Mouse (Mus musculus) heart, adult 8-10 months (tissue): Measurements from ENCODE around the gene G6pdx. TPM values are rescaled to one million over a fixed set of nuclear protein-coding genes. Genes with fewer than 3 reads are reported as not detected.

Source experiments
- DNase-seq: peaks from one replicate; pipeline ENCODE4 v3.0.0; 2022; ENCODE audit warnings: low spot score
- total RNA-seq, 4 experiments: library from RNA; stranded (reverse); gene quantifications; 2 replicates each; pipeline ENCODE4 v1.2.4; 2022

Gene G6pdx
- total RNA-seq = 1 to 10 TPM; 5.4 to 8.0 (median 5.8) TPM

DNA sequence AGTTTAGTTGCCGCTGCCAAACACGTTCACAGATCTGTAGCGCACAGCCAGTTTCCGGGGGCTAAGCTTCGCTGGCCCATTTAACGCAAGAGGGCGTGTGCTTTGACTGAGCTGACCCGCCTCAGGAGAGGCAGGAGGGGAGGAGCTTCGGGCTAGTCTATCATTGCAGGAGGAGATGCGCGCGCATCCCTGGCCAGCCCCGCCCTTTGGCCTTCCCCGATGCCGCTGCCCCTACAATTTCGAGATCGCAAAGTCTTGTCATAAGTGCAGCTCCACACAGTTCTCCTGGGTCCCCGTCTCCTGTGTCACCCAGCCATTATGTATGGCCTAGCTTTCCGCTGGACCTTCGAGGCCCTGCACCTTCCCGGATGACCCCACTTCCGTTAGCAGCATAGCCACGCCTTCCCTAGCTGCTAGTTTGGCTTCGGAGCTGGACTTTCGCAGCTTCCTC is at the start of gene G6pdx:
Gene G6pdx, minus strand, starts transcription at position 369 of the 451 bp plus-strand sequence.
- peak; percentile 86 for DNase-seq

- peak; percentile 4 for DNase-seq
Observed at GRCm38 (mm10) chrX:74452773-74453172, 23.8 kb upstream of the G6pdx start.

DNA sequence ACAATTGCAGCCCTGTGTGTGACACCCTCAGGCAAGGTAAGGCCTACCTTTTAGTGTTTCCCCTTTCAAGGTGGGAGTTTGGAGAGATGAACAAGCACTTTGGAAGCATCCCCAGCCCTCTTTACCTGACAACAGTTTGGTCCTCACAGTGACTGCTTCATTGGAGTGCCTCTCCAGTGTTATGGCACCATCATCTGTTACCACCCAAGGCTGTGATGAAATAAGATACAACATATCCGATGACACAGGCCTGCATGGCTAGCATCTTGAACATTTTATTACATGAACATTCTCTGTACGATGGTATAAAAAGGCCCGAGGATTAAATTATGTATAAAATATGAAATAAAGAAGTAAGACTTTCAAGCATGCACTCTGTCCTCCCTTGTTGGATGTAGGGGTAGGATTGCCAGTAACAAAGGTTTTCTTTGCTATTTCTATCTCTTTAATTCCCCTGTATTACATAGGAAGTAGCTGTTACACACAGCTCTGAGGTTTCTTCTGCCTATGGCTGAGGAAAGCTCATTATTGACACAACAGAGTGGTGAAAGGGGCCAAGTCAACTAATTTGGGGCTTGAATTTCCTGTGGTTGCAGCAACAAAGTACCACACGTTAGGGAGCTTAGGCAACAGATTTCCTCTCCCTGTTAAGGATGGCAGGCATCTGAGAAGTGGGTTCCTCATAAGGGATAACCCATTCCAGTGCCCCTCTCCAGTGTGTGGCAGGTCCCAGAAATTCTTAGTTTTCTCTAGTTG is 22.3 kb upstream of the G6pdx start:
- no peak for DNase-seq

GRCm38 (mm10) chrX:74429290-74429821 is 362 bp upstream of the G6pdx start:
- DNase-seq = peak; percentile 87

GRCm38 (mm10) chrX:74428146-74428825 is 708 bp downstream of the G6pdx start:
- no peak for DNase-seq

DNA sequence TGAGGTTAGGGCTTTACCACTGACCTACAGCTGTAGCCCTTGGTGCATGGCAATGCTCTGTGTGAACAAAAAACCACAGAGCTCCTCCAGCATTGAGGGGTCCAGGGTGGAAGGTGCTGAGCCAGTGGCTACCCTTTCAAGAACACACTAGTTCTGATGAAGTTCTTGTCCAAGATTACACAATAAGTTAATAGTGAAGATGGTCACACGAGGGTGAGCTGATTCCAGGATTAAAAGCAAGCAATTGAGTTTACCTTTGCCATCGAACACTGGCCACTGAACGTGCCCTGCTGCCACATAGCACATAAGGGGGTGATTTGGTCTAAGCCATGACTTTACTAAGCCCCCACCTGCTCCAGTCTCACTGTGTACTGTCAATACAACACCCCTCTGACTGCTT is 1.9 kb downstream of the G6pdx start:
- DNase-seq = no peak

- no peak for DNase-seq
Observed at GRCm38 (mm10) chrX:74426256-74426655, 2.7 kb downstream of the G6pdx start.

DNA sequence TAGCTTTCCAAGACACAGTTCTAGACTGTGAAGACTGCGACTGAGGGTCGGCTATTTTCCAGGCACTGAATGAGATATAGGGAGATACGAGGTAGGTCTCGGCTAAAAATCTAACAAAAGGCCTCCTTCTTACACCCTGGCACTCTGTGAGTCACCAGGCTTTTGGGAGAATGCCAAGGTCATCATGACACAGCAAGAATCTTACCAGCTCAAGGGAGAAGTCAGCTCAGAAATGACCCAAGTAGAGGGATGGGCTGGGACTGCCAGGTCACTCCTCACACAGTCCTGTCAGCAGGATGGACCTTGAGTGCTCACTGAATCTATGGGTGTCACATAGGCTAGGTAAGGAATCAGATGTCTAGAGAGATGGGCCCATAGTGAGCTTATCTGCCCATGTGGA is 3.8 kb downstream of the G6pdx start:
- peak; percentile 39 for DNase-seq

DNA sequence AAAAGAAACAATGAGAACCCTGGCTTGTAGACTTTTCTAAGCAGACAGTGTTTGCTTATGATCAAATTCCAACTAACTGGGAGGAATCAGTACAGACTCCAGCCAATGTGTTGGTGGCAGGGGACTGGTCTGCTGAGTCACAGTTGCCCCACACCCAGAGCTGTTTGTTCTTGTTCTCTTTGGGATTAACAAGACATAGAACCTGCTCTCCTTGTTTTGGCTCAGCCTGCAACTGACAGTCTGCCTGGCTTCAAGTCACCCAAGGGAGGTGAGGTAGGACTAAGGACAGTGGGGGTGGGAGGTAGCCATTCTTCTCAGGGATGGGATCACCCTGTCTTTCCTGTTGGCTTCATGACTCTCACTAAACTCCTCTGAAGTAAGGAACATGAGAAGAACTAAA is 4.6 kb downstream of the G6pdx start:
- DNase-seq = no peak

GRCm38 (mm10) chrX:74413377-74413776 is 15.6 kb downstream of the G6pdx start:
- peak; percentile 53 for DNase-seq

- no peak for DNase-seq
Observed at GRCm38 (mm10) chrX:74408340-74408739, 20.7 kb downstream of the G6pdx start.

GRCm38 (mm10) chrX:74400136-74400535 is 28.9 kb downstream of the G6pdx start:
- no peak for DNase-seq

- peak; percentile 76 for DNase-seq
Observed at GRCm38 (mm10) chrX:74392535-74393443, 36.2 kb downstream of the G6pdx start, which contains the start of the genes Fam3a and Ikbkg. Gene Fam3a (minus strand): TSS chrX:74393272. Gene Ikbkg (plus strand): TSS chrX:74393290.

- no peak for DNase-seq
Observed at GRCm38 (mm10) chrX:74388153-74388552, 40.8 kb downstream of the G6pdx start.

GRCm38 (mm10) chrX:74384451-74384850 is 44.5 kb downstream of the G6pdx start:
- no peak for DNase-seq

DNA sequence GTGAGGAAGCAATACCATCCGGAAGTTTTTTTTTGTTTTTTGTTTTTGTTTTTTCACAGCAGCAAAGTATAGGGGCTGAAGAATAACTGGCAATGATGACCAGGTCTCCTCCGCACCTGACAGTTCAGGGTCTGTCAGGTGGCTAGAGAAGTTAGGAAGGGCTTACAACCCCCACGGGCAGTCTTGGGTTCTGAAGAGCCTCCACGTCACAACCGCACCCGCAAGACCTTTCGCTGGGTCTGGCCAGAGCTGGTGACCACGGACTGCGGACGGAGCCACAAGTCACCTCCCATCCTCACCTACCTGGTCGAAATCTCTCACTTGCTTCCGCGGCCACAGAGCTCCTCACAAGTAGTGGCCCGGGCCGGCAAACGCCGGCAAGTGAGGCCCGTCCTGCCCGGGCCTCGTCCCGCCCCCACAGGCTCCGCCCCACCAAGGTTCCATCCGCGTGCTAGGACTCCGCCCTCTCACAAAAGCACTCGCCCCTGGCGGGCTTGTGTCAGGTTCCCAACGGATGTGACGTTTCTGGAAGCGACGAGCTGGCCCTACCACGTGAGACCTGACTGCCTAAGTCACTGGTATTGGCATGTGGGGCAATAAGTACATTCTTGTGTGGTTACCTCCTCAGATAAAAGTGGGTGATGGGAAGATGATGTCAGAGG is 56.0 kb downstream of the G6pdx start, which contains the start of the genes Ubl4a and Slc10a3:
Gene Ubl4a, minus strand, starts transcription at position 331 of the 662 bp plus-strand sequence.
Gene Slc10a3, minus strand, starts transcription at position 462 of the 662 bp plus-strand sequence.
- peak; percentile 87 for DNase-seq

- peak; percentile 69 for DNase-seq
Observed at GRCm38 (mm10) chrX:74368209-74368909, 60.6 kb downstream of the G6pdx start.

DNA sequence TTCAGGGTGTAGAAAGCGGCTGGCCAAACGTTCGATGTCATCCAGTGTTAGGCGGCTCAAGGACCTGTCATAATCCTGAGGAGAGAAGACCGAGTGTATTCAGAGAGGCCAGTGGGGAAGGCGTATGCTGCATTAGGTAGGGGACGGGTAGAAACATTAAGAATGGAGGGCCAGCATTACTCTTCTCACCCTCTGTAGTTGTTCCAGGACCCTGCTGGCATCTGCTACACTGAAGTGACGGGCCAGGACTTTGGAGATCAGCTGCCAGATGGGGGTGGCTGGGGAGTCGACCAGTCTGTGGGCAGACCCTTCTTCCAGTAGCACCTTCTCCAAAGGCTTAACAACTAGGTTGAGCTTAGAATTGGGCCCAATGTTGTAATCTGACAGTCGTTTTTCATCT is 61.5 kb downstream of the G6pdx start:
- no peak for DNase-seq
